19 mouse cellular contexts compared by ENCODE assay signal in genomic region chr11:43297584-43297983, GRCm38 (mm10).
A peak's percentile ranks its signal among the peaks of the same experiment; 100 is the strongest.
DNase-seq lines count a peak whose midpoint lies in the region; ATAC-seq and TF ChIP-seq lines count a peak whose summit lies in the region.
"Had no signal": no experiment of that assay in that cellular context is flagged by ENCODE, and none has a peak within 500 bp of the region (broad histone marks: within the 10 kb centered on the region; RNA-seq: fewer than 3 reads in every experiment).

No protein-coding gene starts in this region.

- no peaks in the 10 kb centered on the region for H3K27me3 ChIP-seq in forebrain, postnatal 0 days (ENCODE audit: insufficient read depth, low read length)
- no peaks in the 10 kb centered on the region for H3K27me3 ChIP-seq in forebrain, embryonic 13.5 days
- H3K27me3 ChIP-seq in heart, embryonic 10.5 days (ENCODE audit: insufficient read depth, poor library complexity, severe bottlenecking), result no peaks in the 10 kb centered on the region
- H3K27me3 ChIP-seq: embryonic facial prominence, embryonic 13.5 days; forebrain, embryonic 12.5 days; hindbrain, embryonic 15.5 days; Patski had no signal

- no peaks in the 10 kb centered on the region for H3K4me1 ChIP-seq in forebrain, postnatal 0 days (ENCODE audit: insufficient read depth)
- no peaks in the 10 kb centered on the region for H3K4me1 ChIP-seq in forebrain, embryonic 13.5 days
- no peaks in the 10 kb centered on the region for H3K4me1 ChIP-seq in heart, embryonic 10.5 days
- H3K4me1 ChIP-seq: forebrain, embryonic 12.5 days; hindbrain, embryonic 15.5 days had no signal

- ATAC-seq in forebrain, postnatal 0 days, result no peak
- no peak for ATAC-seq in forebrain, embryonic 13.5 days
- ATAC-seq: activated CD4-positive, CD25-positive, alpha-beta regulatory T cell, adult 4 months; intestine, postnatal 0 days; Patski had no signal

- no peak overlapping the region for H3K4me2 ChIP-seq in forebrain, postnatal 0 days (ENCODE audit: low read depth)
- H3K4me2 ChIP-seq in forebrain, embryonic 13.5 days, result no peak overlapping the region
- H3K4me2 ChIP-seq: embryonic facial prominence, embryonic 13.5 days; forebrain, embryonic 12.5 days; hindbrain, embryonic 15.5 days had no signal

- H3K9me3 ChIP-seq in forebrain, postnatal 0 days (ENCODE audit: low read length), result no peaks in the 10 kb centered on the region
- no peaks in the 10 kb centered on the region; the same call in 1 of the 2 replicates for H3K9me3 ChIP-seq in forebrain, embryonic 13.5 days (replicated peaks)
- no peaks in the 10 kb centered on the region for H3K9me3 ChIP-seq in heart, embryonic 10.5 days
- H3K9me3 ChIP-seq: embryonic facial prominence, embryonic 13.5 days; forebrain, embryonic 12.5 days; hindbrain, embryonic 15.5 days had no signal

- peak; percentile 13 for DNase-seq in cerebellum, adult 8-10 months
- no peak for DNase-seq in cerebellum, adult 11 months
- peak; percentile 6 for DNase-seq in forebrain, postnatal 0 days
- DNase-seq in heart, postnatal 10 days, result peak; percentile 3 to 6
- DNase-seq in heart, embryonic 10.5 days (ENCODE audit: low spot score), result no peak
- no peak for DNase-seq in kidney, adult 8-10 months
- DNase-seq: adrenal gland, postnatal 14 days; cerebellum, postnatal 14 days; gastrocnemius, postnatal 36 days; heart, adult 11 months; kidney, adult 9 months had no signal

- no peak overlapping the region for H3K4me3 ChIP-seq in forebrain, postnatal 0 days (ENCODE audit: low read depth, low read length)
- no peak overlapping the region for H3K4me3 ChIP-seq in forebrain, embryonic 13.5 days
- no peak overlapping the region for H3K4me3 ChIP-seq in heart, embryonic 10.5 days
- H3K4me3 ChIP-seq: embryonic facial prominence, embryonic 13.5 days; forebrain, embryonic 12.5 days; hindbrain, embryonic 15.5 days had no signal

- intact Hi-C loops in heart, postnatal 10 days (cut with DNase I), result no loop called here

- no peaks in the 10 kb centered on the region for H3K36me3 ChIP-seq in forebrain, postnatal 0 days (ENCODE audit: insufficient read depth)
- no peaks in the 10 kb centered on the region for H3K36me3 ChIP-seq in forebrain, embryonic 13.5 days (ENCODE audit: poor library complexity, severe bottlenecking)
- no peaks in the 10 kb centered on the region for H3K36me3 ChIP-seq in heart, embryonic 10.5 days
- H3K36me3 ChIP-seq: embryonic facial prominence, embryonic 13.5 days; forebrain, embryonic 12.5 days; hindbrain, embryonic 15.5 days had no signal

- TF ChIP-seq CTCF in forebrain, postnatal 0 days (IDR thresholded peaks at IDR 0.05; ENCODE audit: low read depth), result no peak

- H3K9ac ChIP-seq in forebrain, postnatal 0 days, result no peak overlapping the region
- H3K9ac ChIP-seq in forebrain, embryonic 13.5 days, result no peak overlapping the region
- H3K9ac ChIP-seq: embryonic facial prominence, embryonic 13.5 days; forebrain, embryonic 12.5 days; hindbrain, embryonic 15.5 days had no signal

- 81% methylated on average over 6 of the region's 6 CpGs for WGBS in forebrain, postnatal 0 days
- 90% methylated on average over 6 of the region's 6 CpGs for WGBS in forebrain, embryonic 13.5 days
- 83% methylated on average over 6 of the region's 6 CpGs for WGBS in heart, embryonic 10.5 days

- no peak overlapping the region for H3K27ac ChIP-seq in forebrain, postnatal 0 days (ENCODE audit: low read depth, low read length)
- no peak overlapping the region for H3K27ac ChIP-seq in forebrain, embryonic 13.5 days
- H3K27ac ChIP-seq in heart, embryonic 10.5 days, result no peak overlapping the region
- H3K27ac ChIP-seq: embryonic facial prominence, embryonic 13.5 days; forebrain, embryonic 12.5 days; hindbrain, embryonic 15.5 days; kidney, postnatal 0 days had no signal

Comparison
In these comparisons a context has a peak if more than half of its experiments do, and no peak if none do; other contexts are left out.
1. DNase-seq: peak in cerebellum, adult 8-10 months (single experiment), forebrain, postnatal 0 days (single experiment) and heart, postnatal 10 days (2 of 2); none in cerebellum, adult 11 months (single experiment), heart, embryonic 10.5 days (single experiment) and kidney, adult 8-10 months (0 of 2).